Mouse (Mus musculus) urinary bladder, postnatal 14 days (tissue): Measurements from ENCODE around the gene Avp.
"Not testable (repeated sequence)": the region's sequence is repeated elsewhere in the genome, so short reads cannot be mapped to it uniquely, and the experiment has no call there.

Experiments used
- DNase-seq: peaks from one replicate; pipeline ENCODE4 v3.0.0; 2021; ENCODE audit warnings: low spot score

The Avp gene

DNA sequence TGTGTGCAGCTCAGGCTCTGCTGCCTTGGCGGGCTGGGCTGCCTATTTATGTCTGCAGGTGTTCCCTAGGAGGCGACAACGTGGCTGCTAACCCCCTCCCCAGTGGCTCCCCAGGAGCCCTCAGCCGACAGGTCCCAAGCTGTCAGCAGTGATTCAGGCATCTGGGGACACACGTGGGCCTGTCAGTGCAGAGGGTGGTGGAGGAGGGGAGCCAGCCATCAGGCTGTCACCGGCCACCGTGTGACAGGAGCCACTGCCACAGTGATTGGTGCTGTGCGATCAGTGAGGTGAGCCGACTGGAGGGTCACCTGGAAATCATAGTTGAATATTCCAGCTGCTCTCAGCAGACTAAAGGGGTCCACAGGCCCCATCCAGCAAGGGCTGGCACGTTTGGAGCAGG is at the start of gene Avp:
Gene Avp, minus strand, starts transcription at position 3 of the 400 bp plus-strand sequence.
- no peak for DNase-seq

DNA sequence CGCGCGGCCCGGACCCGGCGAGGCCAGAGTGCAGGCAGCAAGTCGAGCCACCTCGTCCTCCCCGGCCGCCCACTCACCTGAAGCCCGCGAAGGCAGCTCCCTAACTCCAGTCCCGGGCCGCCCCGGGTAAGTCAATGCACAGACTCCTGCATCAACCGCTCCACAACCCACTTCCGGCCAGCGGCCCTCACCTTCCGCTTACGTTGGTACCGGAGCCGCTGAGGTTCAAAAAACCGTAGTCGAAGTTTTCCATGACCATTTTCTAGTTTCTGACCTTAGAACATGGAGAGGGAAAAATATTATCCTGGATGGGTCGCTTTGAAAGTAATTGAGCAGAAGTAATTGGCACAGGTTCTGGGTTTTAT is 47.5 kb upstream of the Avp start, which contains the start of the genes Fastkd5 and Ubox5:
Gene Fastkd5, minus strand, starts transcription at position 189 of the 365 bp plus-strand sequence.
Gene Ubox5, minus strand, starts transcription at position 200 of the 365 bp plus-strand sequence.
- DNase-seq = peak; percentile 93

DNA sequence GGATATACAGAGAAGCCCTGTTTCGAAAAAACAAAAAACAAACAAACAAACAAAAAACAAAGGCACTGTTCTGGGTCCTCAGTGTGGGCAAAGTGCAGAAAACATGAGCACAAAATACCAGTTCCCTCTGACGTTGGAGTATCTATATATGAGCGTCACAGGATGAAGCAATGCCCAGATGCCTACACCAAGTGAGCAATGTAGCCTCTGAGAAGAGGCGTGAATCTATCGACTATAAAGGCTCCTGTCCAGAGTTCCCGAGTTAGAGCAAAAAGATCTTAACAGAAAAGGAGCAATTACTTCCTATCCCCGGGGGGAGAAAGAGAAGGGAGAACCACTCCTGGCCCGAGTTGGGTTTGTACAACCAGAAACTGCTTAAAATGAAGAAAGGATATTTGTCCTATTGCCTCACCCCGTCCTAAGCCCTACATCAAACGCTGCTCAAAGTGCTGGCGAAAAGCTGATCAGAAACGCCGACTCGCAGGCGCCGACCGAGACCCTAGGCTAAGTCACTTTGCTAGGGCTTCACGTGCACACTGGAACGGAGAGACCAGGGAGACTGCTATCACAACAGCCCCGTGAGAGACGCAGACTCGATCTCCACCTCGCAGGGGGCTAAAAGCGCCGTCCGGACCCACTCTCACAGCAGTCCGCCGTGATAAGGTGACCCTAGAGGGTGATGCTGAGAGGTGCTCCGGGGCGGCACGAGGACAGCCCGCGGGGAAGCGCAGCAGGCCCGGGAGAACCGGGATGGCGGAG is 46.9 kb upstream of the Avp start:
- DNase-seq = no peak

DNA sequence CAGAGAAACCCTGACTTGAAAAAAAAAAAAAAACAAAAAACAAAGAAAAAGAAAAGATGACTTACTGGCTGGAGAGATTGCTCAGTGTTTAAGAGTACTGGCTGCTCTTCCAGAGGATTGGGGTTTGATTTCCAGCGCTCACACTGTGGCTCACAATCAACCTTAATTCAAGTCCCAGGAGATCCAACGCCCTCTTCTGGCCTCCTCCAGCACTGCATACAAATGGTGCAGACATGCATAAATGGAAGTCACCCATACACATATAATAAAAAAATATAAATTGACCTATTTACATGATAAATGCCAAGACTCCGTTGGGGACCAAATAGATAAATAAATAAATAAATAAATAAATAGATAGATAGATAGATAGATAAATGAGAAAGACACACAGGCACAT is 46.1 kb upstream of the Avp start:
- DNase-seq = no peak

DNA sequence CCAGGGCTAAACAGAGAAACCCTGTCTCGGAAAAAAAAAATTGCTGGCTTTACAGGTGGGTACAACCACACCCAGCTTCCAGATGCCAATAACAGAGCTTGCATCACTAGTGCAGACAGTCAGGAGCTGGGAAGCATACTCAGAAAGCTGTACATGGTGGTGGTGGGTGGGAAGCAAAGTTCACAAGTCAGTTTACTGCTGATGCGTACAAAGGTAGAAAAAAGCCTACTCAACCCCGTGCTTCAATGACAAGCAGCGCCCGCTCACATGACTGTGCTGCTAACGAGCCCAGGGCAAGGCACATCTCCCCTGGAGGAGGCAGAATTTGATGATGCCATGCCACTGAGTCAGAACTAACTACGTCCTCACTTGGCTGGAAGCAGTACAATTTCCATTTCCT is 36.6 kb upstream of the Avp start:
- no peak for DNase-seq

DNA sequence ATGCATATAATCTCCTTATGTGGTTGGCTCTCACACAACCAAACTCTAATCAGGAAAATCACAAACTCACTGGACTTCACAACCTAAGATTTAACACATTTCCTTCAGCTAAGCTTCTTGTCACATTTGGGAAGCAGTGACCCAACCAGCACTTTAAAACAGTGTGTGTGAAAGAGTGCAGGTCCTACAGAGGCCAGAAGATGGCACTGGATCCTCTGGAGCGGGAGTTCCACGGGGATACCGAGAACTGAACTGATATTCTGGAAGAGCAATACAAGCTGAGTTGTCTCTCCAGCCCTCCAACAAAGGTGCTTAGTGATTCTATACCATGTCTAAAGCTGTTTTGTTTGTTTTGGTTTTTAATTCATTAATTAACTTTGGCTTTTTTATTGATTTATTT is 30.7 kb upstream of the Avp start:
- DNase-seq = peak; percentile 18

DNA sequence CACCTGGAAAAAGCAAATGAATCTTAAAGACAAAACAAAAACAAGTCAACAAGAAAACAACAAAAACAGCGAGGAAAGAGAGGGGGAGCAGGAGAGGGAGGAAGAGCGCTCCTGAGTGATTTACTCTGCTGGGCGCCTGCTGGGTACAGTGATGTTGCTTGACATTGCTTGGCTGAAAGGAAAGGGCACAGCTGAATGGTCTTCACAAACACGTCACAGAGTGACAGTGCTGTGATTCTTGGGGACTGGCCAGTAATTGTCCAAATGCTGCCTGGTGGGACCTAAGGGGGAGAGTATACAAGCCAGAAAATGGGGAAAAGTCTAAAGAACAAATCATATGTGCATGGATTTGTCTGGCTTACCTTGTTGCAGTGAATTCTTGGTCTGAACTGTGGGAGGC is 19.8 kb upstream of the Avp start:
- DNase-seq = no peak

DNA sequence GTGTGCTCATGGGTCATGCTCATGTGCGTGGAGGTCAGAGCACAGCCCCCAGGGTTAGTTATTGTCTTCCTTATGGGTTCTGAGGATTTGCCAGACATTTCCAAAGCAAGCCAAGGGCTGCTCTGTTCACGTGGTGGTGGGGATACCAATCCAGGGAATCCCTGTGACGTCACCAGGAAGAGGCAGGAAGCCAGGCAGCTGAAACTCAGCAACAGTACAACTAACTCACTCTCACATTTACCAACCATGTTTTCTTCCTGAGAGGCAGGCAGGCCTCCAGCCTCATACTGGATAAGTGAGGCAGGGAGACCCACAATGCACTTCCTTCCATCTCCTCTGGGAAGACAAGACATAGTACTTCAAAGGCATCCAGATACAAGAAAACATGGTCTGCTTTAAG is 16.0 kb upstream of the Avp start:
- DNase-seq = no peak

DNA sequence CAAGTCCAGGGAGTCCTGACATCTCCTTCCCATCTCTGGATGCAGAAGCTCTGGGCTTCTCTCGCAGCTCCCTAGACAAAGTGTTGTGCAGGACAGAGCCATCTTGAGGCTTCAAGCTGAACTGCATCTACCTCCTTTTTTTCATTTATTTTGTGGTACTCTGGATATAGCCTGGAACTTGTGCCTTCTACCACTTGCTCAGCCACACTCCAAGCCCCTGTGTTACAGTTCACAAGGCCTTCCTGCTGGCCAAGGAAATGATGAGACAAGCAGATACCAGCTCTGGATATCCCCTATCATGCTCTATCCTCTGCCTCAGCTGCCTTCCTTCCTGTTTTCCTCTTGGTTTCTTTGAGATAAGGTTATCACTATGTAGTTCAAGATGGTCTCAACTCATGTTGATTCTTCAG is 15.3 kb upstream of the Avp start:
- no peak for DNase-seq

DNA sequence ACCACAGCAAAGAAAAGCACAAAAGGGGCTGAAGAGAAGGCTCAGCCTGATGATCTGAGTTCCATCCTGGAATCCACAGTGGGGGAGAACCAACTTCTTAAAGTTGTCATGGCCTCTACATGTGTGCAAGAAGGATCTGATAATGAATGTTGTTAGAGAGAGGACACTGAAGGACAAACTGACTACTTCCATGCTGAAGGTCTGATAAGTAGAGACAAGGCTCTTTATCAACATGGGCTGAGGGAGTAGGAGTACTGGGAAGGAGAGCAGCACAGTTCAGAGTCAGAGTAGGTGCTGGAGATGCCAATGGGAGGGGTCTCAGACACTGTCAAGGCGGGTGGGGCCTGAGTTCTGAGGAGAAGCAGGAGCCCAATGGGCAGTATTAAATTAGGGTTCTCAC is 13.2 kb upstream of the Avp start:
- no peak for DNase-seq

DNA sequence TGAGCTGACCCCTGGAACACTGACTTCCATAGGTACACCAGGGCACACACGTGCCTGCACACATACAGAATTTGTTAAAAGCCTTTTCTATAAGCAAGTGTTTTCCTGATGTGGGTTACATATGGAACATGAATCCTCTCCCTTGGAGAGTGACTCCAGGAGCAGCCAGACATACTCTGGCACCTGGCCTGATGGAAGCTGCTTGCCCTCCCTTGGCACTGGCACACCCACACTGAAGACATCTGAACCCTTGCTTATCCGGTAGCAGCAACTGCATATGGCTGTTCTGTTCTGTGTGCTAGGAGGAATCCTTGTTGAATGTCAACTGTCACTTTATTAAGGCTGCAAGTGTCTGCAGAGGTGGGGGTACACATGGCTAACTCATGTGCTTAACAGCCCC is 8.7 kb upstream of the Avp start:
- no peak for DNase-seq

DNA sequence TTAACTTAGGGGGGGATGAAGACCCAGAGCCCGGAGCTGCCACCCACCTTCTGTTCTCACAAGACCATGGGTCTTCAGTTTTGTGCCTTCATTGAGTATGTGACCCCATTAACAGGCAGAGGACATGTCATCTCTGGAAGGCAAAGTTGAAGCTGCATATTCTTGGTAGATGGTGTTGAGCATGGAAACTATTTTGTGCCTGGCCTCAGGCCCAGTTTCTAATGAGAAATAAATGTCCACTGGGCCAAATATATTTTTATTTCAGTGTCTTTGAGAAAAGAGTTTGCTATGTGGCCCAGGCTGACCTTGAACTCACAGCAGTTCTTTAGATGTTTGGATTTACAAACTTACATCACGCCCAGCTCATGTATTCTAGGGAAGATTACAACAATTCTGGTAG is 7.4 kb upstream of the Avp start:
- no peak for DNase-seq

DNA sequence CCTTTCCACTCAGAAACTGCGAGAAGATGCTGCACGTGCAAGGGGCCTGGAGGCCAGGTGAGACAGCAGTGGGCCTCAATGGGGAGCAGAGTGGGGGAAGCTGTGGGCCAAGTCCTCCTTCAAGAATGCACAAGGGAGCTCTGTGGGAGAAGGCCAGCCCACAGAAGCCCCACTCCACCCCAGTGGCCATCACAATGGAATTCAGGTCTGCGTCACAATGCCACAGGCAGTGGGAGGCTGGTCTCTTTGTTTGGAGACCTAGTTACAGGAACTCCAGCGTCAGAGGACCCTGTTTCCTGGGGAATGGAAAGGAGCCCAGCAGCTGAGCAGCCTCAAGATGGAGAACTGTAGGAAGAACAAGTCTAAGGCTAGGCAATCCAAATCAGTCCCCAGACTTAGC is 6.8 kb upstream of the Avp start:
- DNase-seq = no peak

DNA sequence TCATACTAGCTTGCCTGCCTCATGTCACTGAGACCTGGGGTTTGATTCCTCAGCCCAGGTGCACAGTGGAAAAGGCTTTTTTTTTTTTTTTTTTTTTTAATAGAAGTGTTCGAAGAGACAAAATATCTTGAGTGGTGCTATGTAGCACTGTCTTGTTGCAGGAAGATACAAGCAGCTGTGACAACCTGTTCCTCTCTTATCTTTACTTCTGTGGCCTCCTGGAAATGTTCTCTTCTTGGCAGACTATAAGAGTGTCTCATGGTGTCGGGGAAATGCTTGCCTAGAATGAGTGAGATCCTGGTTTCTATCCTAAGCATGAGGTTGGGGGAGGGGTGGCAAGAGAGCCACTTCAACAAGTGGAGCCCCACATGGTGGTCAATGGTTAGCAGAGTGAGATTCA is 6.0 kb upstream of the Avp start:
- DNase-seq = no peak

DNA sequence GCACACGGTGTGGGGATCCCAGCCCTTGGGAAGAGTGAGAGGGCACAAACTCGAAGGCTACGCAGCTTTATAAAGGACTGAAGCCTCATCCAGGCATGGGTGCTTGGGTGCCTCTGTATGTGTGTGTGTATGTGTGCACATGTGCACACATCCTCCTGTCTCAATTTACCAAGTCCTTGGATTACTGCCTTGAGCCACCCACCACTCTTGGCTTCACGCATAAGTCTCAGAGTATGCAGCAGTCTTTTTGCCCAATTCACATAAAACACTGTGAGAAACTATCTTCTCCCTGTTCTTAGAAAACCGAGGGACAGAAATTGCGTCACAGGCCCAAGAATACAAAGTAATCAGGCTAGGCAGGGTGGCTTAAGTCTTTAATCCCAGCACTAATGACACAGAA is 3.7 kb upstream of the Avp start:
- no peak for DNase-seq

DNA sequence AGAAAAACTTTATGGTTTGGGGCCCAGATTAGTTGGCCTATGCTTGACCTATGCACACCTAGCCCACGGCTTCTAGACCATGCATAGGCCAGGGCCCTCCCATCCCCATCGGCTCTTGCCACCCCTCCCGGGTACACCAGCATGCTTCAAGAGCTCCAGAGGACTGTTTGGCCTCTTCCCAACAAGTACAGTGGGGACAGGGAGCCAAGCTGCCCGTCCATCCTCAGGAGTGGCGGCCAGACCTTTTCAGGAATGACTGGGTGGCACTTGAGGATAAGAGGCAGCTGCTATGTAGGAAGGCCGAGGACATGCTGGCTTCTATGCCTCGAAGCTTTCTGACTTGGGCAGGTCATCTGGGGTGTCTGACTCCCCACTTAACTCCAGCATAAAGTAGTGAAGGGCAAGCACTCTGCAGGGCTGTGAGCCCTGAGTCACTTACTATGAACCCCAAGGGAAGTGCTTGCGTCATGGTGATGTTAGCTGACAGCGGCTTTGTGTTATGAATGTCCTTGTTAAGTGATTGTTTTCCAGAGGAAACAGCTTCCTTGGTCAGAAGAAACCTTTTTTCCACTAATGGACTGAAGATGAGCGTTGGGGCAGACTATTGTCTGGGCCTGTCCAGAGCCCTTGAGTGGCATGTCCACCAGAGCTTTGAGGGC is 1.7 kb upstream of the Avp start:
- DNase-seq = no peak

DNA sequence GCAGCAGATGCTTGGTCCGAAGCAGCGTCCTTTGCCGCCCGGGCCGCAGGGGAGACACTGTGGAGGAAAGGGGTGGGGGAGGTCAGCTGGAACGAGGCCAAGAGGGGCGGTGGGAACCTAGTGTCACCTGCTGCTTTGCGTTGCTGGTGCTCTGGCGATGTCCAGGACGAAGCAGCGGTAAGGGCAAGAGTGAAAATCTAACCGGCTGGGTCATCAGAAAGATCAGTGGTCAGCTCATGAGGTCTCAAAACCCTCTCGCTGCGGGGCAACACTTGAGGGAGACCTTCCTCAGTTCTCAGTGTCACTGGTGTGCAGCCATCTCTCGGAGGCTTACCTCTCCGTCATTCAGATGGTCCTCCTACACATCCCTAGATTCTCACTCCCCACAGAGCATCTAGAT is 1.2 kb downstream of the Avp start:
- DNase-seq = no peak

DNA sequence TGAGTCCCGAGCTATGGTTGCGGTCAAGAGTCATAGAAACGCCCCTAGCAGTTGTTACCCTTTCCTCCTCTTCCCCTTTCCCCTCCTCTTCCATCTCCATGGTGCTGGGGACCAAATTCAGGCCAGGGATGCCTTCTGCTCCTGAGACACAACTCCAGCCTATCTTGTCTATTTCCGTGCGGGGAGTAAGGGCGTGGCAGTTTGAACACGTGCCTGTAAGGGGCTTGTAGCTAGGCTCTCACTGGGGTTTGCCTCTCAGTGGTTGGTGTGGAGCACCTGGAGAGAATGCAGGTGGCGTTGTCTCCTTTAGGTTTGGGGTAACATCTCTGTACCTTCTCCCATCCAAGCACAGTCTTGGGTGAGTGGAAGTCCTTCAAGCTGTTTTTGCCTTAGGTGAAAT is 2.6 kb downstream of the Avp start:
- DNase-seq = no peak

DNA sequence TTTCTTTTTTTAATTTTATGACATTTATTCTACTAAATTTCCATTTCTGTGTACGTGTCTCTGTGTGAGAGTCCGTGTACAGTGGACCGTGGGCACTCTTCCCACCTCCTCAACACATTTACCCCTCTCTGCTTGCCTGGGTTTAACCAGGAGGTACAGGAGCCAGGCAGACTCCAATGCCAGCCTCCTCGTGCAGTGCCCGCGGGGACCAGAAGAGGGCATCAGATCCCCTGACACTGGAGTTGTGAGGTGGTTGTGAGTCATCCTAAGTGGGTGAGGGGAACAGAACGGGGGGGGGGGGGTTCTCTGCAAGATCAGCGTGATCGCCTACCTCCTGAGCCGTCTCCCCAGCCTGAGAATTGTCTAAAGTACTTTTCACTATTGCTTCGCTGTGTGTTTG is 4.2 kb downstream of the Avp start:
- peak; percentile 70 for DNase-seq

DNA sequence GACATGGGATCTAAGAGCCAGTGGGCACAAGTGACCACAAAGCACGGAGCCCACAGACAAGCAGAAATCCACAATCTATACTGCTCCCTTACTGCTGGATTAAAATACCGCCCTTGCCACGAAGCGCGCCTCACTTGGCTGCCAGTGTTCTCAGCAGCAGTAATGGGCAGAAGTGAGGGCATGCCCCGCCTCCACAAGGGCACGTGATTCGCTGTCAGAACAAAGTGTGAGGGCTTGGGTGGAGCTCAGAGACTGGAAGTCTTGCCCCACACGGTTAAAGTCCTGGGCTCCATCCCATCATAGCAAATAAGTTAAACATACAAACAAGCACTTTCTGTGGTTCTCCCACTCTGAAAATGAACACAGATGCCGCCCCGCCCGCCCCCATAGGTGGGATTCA is 4.7 kb downstream of the Avp start:
- peak; percentile 53 for DNase-seq

DNA sequence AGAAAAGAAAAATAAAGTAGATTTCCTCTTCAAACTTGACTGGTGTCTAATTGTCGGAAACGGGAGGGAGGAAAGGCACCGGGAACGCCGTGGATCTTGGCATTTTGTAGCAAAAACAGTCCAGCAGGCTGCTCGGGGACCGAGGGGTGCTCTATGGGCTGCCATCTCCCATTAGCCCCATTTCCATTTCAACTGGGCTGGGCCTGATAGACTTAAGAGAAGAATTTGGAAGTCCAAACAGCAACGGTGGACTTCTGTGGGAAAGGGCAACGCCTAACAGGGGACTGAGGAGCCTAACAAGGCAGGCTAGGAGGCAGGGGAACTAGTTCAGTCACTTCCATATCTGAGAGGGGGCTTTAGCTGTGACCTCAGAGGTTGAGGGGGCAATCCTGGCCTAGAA is 5.3 kb downstream of the Avp start:
- DNase-seq = no peak

DNA sequence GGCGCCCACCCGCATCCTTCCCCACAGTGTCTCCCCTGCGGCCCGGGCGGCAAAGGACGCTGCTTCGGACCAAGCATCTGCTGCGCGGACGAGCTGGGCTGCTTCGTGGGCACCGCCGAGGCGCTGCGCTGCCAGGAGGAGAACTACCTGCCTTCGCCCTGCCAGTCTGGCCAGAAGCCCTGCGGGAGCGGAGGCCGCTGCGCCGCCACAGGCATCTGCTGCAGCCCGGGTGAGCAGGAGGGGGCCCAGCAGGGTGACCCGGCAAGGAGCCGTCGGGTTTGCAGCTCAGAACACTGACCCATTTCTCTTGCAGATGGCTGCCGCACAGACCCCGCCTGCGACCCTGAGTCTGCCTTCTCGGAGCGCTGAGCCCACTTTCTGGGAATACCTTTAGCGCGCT is 5.8 kb downstream of the Avp start:
- not testable (repeated sequence) for DNase-seq

DNA sequence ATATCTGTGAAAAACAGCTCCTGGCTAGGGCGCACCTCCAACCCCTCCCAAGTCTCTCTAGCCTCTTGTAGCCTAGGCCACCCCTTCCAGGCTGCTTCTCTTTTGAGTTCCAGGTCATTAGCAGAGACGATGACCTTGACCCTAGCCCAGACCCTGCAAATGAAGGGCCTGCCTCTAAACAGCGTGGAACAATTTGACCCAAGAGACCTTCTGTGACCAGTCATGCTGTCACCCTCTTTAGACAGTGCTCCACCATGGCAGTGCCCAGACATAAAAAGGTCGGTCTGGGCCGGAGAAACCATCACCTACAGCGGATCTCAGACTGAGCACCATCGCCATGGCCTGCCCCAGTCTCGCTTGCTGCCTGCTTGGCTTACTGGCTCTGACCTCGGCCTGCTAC is 6.5 kb downstream of the Avp start, which contains the start of gene Oxt:
Gene Oxt, plus strand, starts transcription at position 301 of the 400 bp plus-strand sequence.
- no peak for DNase-seq

DNA sequence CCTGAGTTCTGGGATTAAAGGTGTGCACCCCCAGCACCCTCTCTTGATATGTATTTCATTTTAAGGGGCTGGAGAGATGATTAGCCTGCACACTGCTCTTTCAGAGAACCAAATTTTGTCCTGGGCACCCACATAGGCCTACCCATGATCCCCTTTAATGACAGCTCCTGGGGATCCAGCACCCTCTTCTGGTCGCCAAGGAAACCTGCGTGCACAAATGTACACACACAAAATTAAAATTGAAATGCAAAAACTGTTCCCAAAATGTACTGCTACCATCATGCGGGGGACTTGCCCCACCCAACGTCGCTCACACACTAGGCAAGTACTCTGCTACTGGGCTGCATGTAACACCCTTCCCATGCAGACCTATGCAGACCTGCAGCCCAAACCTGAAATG is 7.4 kb downstream of the Avp start:
- DNase-seq = no peak
